Mouse (Mus musculus) layer of hippocampus, postnatal 25 days (tissue): Measurements from ENCODE around the gene Matn4. TPM values are rescaled to one million over a fixed set of nuclear protein-coding genes. Genes with fewer than 3 reads are reported as not detected.
"Not testable (repeated sequence)": the region's sequence is repeated elsewhere in the genome, so short reads cannot be mapped to it uniquely, and the experiment has no call there.

Experiments
- DNase-seq, 2 experiments: peaks; one replicate each; pipeline ENCODE4 v3.0.0; 2022; ENCODE audit warnings: mixed read lengths in 2 of 2, low spot score in 1 of 2; ENCODE audit errors: extremely low spot score in 1 of 2
- total RNA-seq, 2 experiments: library from RNA; stranded (reverse); gene quantifications; 2 replicates each; pipeline ENCODE4 v1.2.3; 2021

Matn4 gene
- total RNA-seq, 2 experiments from 2014 or later = 13.0 to 17.5 TPM

DNA sequence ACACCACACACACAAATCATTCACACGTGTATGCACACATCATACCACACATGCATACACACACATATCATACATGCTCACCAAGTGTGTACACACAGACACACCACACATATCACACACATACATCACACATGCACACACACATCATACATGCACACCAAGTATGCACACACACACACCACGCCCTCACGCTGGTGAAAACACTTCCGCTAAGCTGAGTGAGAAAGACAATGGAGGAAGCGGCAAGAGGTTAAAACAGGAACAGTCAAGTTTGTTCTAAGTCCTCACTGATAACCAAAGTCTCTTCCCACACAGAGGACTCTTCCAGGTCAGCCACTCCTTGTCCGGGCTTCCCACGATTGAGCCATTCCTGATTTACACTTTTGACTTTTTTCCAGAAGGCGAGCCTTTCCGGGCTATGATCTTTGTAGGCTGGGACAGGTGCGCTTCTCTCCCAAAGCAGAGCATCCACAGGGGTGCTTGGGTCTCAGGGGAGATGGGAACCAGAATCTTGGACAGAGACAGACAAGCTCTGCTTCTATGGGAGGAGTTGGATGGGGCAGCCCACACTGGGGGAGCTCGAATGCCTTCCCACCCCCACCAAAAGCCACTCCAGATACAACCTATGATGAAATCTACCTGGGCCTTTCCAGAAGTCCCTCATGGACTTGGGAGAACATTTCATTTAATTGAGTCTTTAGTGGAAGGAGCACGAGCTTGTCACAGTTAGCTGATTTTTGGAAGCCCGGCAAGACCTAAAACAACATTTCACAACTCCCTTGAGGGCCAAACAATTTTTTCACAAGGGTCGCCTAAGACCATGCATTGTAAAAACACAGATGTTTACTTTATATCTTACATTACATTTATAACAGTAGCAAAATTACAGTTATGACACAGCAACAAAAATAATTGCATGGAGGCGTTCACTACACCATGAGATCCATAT is 27.2 kb downstream of the Matn4 start:
- no peak for DNase-seq

- DNase-seq = peak in 1 of 2 experiments; percentile 18
Measured at GRCm38 (mm10) chr2:164373187-164373586, 31.8 kb downstream of the Matn4 start.

- DNase-seq = no peak
Measured at GRCm38 (mm10) chr2:164372408-164373053, 32.4 kb downstream of the Matn4 start.

DNA sequence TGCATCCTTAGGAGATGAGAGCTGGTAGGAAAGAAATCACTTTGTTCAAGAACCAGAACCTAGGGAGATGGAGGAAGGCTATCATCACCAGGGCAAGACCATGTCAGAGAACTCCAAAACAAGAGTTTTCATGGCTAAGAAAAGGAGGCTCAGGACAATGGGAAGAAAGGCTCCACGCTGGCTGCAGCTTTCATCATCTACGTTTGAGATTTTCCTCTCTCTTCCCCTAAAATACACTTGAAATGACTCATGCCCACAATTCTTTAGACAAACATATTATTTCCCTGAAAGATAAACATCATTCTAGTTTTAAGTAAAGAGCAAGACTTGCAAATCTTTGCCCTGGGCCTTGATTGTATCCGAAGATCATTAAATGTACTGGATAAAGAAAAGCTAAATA is 33.6 kb downstream of the Matn4 start:
- DNase-seq = no peak

DNA sequence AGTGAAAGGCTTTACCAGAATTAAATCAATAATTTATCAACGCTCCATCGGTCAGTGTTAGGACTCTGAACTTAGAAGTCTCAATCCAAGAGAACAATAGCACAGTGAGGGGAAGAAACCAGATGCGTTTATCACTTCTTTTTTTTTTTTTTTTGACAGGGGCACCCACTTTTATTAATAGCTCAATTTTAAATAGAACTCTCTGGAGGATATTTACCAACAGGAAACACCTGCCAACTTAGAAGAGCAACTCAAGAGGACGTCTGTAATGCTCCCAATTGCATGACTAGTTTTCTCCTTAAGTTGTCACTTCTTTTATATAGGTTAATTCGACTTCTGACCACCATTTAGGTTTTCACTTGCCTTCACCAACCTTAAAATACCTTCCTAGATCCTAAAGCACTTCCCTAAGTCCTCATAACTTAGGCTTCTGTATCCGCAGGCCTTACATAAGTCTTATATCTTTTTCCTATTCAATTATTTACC is 36.3 kb downstream of the Matn4 start:
- no peak for DNase-seq

DNA sequence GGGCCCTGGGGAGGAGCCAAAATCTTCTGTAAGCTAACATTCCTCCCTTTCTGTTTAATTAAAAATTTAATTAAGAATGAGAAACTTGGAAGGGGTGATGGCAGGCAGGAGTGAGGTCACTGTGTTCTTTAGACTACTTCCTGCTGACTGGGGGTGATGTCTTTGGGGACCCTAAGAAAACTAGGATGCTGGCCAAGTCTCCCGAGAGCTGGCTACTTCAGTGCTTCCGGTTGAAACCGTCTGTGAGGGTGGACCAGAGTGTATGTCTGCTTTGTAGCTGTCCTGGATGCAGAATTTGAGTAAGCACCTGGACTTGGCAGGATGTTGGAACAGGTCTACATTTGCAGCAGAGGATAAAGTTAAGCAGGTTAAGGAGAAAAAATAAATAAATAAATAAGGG is 38.0 kb downstream of the Matn4 start:
- no peak for DNase-seq

DNA sequence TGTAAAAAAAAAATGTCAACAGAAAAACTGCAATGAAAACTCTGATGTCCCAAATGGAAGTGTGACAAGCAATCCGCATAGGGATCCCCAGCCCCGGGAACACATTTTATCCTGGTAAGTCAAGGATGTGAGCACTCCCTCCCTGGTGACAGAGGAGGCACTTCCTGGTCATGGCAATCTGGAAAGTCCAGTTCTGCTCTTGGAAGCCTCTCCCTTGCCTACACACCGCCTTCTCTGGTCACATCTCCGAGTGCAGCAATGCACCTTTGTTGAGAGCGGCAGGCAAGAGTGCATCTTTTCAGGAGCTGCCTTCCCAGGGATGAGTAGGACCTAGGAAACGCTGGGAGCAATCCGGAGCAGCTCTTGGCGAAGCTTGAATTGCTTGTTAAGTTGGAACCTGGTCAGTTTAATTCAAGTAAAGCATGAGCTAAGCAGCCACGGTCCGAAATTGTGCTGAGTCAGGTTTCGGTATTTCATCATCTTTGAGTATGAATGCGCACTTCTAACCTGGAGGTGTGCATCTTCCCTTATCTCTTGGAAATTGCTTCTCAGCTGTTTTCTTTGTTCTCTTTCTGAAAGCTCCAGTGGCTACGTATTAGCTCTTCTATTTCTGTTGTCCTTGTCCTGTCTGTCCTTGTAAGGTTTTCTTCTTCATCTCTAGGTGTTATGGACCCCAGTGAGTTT is 43.8 kb downstream of the Matn4 start:
- no peak for DNase-seq

- no peak for DNase-seq
Measured at GRCm38 (mm10) chr2:164359668-164360067, 45.3 kb downstream of the Matn4 start.

DNA sequence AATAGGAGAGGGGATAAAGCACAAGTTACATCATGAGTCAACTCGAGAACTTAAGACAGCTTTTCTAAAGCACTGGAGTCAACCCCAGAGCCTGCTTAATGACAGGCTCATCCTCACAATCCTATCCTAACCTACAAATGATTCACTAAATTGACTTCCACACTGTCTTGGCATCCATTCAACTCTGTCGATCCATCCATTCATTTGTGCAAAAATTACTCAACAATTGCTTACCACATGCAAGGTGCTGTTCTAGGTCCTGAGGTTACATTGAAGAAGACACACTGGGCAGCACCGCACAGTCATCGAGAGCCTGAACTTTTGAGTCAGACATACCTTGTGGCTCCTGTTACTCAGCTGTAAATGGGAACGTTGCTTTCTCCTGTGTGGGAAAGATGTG is 45.9 kb downstream of the Matn4 start:
- DNase-seq = no peak

GRCm38 (mm10) chr2:164358373-164358772 is 46.6 kb downstream of the Matn4 start:
- DNase-seq = no peak

- no peak for DNase-seq
Measured at GRCm38 (mm10) chr2:164356177-164356967, 48.6 kb downstream of the Matn4 start.

GRCm38 (mm10) chr2:164353356-164353755 is 51.6 kb downstream of the Matn4 start:
- no peak for DNase-seq

DNA sequence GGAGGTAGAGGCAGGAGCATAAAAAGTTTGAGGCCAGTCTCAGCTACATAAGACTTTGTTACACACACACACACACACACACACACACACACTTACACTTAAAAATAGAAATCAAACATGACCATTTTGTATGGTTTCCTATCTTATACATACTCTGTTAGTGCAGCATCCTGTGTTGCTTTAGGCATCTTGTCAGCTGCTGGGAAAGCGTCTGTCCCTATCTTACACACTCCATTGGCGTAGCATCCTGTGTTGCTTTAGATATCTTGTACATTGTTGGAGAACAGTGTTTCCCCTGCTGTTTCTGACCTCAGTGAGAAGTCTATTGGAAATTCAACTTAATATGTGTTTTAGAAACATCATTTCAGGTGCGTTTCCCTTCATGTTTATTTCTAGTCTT is 52.3 kb downstream of the Matn4 start:
- DNase-seq = no peak

- peak in 1 of 2 experiments; percentile 16 for DNase-seq
Measured at GRCm38 (mm10) chr2:164348980-164349379, 56.0 kb downstream of the Matn4 start.

DNA sequence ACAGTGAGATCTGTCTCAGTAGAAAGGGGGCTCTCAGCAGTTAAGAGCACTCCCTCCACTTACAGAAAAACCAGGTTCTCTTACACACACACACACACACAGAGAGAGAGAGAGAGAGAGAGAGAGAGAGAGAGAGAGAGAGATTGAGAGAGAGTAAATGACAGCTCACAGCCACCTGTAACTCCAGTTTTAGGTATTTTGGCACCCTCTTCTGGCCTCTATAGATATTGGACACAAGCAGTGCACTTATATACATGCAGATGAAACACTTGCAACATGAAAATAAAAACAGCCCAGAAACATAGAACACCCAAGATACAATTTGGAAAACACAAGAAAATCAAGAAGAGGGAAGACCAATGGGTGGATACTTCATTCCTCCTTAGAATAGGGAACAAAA is 57.3 kb downstream of the Matn4 start:
- DNase-seq = not testable (repeated sequence)

- not testable (repeated sequence) for DNase-seq
Measured at GRCm38 (mm10) chr2:164343732-164344131, 61.2 kb downstream of the Matn4 start.
